Mouse (Mus musculus): ENCODE results near the gene Ffar2. TPM values are rescaled to one million over a fixed set of nuclear protein-coding genes. Genes with fewer than 3 reads are reported as not detected.

Ffar2 gene
- polyA plus RNA-seq, 1 experiment from 2014 or later, result not detected

DNA sequence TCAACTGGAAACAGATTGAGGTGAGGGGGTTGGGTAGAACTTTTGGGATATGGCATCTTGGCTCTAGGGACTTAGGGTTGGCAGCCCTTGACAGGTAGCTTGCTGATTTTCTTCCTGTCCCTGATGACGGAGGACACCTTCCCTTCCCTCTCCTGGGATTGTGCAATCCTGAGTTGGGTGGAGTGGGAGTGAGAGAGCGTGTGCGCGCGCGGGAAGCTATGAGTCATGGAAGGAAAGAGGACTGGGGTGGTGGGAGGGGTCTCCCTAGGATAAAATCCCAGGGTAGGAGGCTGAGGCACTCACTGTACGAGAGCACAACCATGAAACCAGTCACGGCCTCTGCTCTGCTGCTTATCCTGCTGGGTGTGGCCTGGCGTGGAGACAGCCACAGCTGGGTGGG, 47.5 kb downstream of the Ffar2 start:
- H3K9ac ChIP-seq, result no peak overlapping the region
- no peaks in the 10 kb centered on the region for H3K4me1 ChIP-seq (replicated peaks)
- H3K36me3 ChIP-seq, result no peaks in the 10 kb centered on the region
- ATAC-seq (ENCODE audit: insufficient number of reproducible peaks, low FRiP score), result no peak
- WGBS, result 75% methylated on average over 9 of the region's 9 CpGs
- no peak overlapping the region for H3K4me3 ChIP-seq
- peaks cover 15% of the 10 kb centered on the region for H3K9me3 ChIP-seq (replicated peaks)
- H3K27me3 ChIP-seq (replicated peaks), result no peaks in the 10 kb centered on the region
- H3K27ac ChIP-seq (ENCODE audit: poor library complexity, severe bottlenecking), result no peak overlapping the region
- no peak overlapping the region for H3K4me2 ChIP-seq

DNA sequence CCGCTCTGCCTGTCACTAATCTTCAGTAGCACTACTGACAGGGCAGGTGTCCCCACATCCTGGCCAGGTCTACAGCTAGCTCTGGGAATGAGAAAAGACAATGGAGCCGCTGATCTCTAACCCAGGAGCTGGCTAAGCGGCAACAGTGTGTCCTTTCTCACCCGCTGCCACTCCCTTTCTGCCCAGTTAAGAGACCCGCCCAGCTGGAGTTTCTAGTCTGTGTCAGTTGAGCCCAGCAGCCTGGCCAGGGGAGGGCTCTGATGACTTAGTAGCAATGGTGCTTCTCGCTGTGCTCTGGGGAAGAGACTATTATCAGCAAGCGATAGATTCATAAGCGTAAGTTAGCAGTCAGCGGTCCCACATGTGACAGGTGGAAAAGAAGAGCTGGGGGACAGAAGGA, 54.3 kb downstream of the Ffar2 start:
- ATAC-seq (ENCODE audit: insufficient number of reproducible peaks, low FRiP score), result no peak
- Histone ChIP-seq H3K9me3 (replicated peaks) (peaks cover 16% of the 10 kb centered on the region), H3K27me3 (replicated peaks) (peaks cover 21% of the 10 kb centered on the region), H3K36me3 (no peaks in the 10 kb centered on the region), H3K4me1 (replicated peaks) (peaks cover 6% of the 10 kb centered on the region; the same call in 1 of the 2 replicates), H3K4me3 (no peak overlapping the region), H3K27ac (ENCODE audit: poor library complexity, severe bottlenecking) (no peak overlapping the region), H3K9ac (no peak overlapping the region), H3K4me2 (no peak overlapping the region)
- 21% methylated on average over 9 of the region's 9 CpGs for WGBS

Other genes starting within 250 kb of the Ffar2 start
- 4.9 and 5.1 TPM in 2 replicates for gene Kmt2b, start 235.0 kb downstream of the Ffar2 start, polyA plus RNA-seq (2016; fragmentation: Nextera tagmentation; extraction: Ambion mirVana)
- 0.09 and 0.44 TPM in 2 replicates for gene Zbtb32, start 224.9 kb downstream of the Ffar2 start, polyA plus RNA-seq (2016; fragmentation: Nextera tagmentation; extraction: Ambion mirVana)
- 0.44 and 2.5 TPM in 2 replicates for gene Upk1a, start 210.9 kb downstream of the Ffar2 start, polyA plus RNA-seq (2016; fragmentation: Nextera tagmentation; extraction: Ambion mirVana)
- 1,789 and 1,831 TPM in 2 replicates for gene Cox6b1, start 197.6 kb downstream of the Ffar2 start, polyA plus RNA-seq (2016; fragmentation: Nextera tagmentation; extraction: Ambion mirVana)
- gene Etv2, start 187.9 kb downstream of the Ffar2 start, polyA plus RNA-seq (2016; fragmentation: Nextera tagmentation; extraction: Ambion mirVana), result 1.1 and 1.4 TPM in 2 replicates
- gene Rbm42, start 173.5 kb downstream of the Ffar2 start, polyA plus RNA-seq (2016; fragmentation: Nextera tagmentation; extraction: Ambion mirVana), result 96.5 and 103 TPM in 2 replicates
- gene Haus5, start 158.8 kb downstream of the Ffar2 start, polyA plus RNA-seq (2016; fragmentation: Nextera tagmentation; extraction: Ambion mirVana), result 35.4 and 36.3 TPM in 2 replicates
- gene Pmis2, start 152.2 kb downstream of the Ffar2 start, polyA plus RNA-seq (2016; fragmentation: Nextera tagmentation; extraction: Ambion mirVana), result not detected in 2 replicates
- gene 2200002J24Rik, start 124.8 kb downstream of the Ffar2 start, polyA plus RNA-seq (2016; fragmentation: Nextera tagmentation; extraction: Ambion mirVana), result 1.2 and 1.5 TPM in 2 replicates
- 0.78 and 0.98 TPM in 2 replicates for gene Atp4a, start 111.6 kb downstream of the Ffar2 start, polyA plus RNA-seq (2016; fragmentation: Nextera tagmentation; extraction: Ambion mirVana)
- gene Tmem147, start 94.2 kb downstream of the Ffar2 start, polyA plus RNA-seq (2016; fragmentation: Nextera tagmentation; extraction: Ambion mirVana), result 158 and 165 TPM in 2 replicates
- gene Gapdhs, start 80.1 kb downstream of the Ffar2 start, polyA plus RNA-seq (2016; fragmentation: Nextera tagmentation; extraction: Ambion mirVana), result not detected in 2 replicates
- gene Sbsn, start 72.3 kb downstream of the Ffar2 start, polyA plus RNA-seq (2016; fragmentation: Nextera tagmentation; extraction: Ambion mirVana), result 0.58 and 0.72 TPM in 2 replicates
- 1.1 TPM in 2 replicates for gene Dmkn, start 60.0 kb downstream of the Ffar2 start, polyA plus RNA-seq (2016; fragmentation: Nextera tagmentation; extraction: Ambion mirVana)
- gene Krtdap, start 35.9 kb downstream of the Ffar2 start, polyA plus RNA-seq (2016; fragmentation: Nextera tagmentation; extraction: Ambion mirVana), result not detected in 2 replicates
- not detected in 2 replicates for gene Ffar3, start 32.4 kb upstream of the Ffar2 start, polyA plus RNA-seq (2016; fragmentation: Nextera tagmentation; extraction: Ambion mirVana)
- not detected in 2 replicates for gene Ffar1, start 37.8 kb upstream of the Ffar2 start, polyA plus RNA-seq (2016; fragmentation: Nextera tagmentation; extraction: Ambion mirVana)
- not detected in 2 replicates for gene Cd22, start 56.6 kb upstream of the Ffar2 start, polyA plus RNA-seq (2016; fragmentation: Nextera tagmentation; extraction: Ambion mirVana)
- gene Mag, start 91.1 kb upstream of the Ffar2 start, polyA plus RNA-seq (2016; fragmentation: Nextera tagmentation; extraction: Ambion mirVana), result 0.18 TPM in 1 of 2 replicates, not detected in the other
- gene Hamp2, start 100.9 kb upstream of the Ffar2 start, polyA plus RNA-seq (2016; fragmentation: Nextera tagmentation; extraction: Ambion mirVana), result not detected in 2 replicates
- not detected in 2 replicates for gene Hamp, start 120.3 kb upstream of the Ffar2 start, polyA plus RNA-seq (2016; fragmentation: Nextera tagmentation; extraction: Ambion mirVana)
- 18.4 and 22.5 TPM in 2 replicates for gene Usf2, start 133.0 kb upstream of the Ffar2 start, polyA plus RNA-seq (2016; fragmentation: Nextera tagmentation; extraction: Ambion mirVana)
- gene Lsr, start 149.7 kb upstream of the Ffar2 start, polyA plus RNA-seq (2016; fragmentation: Nextera tagmentation; extraction: Ambion mirVana), result 13.1 and 13.8 TPM in 2 replicates
- 0.53 and 0.60 TPM in 2 replicates for gene Fam187b, start 150.0 kb upstream of the Ffar2 start, polyA plus RNA-seq (2016; fragmentation: Nextera tagmentation; extraction: Ambion mirVana)
- gene Fxyd5, start 218.7 kb upstream of the Ffar2 start, polyA plus RNA-seq (2016; fragmentation: Nextera tagmentation; extraction: Ambion mirVana), result 34.8 and 37.3 TPM in 2 replicates
- gene Fxyd7, start 227.7 kb upstream of the Ffar2 start, polyA plus RNA-seq (2016; fragmentation: Nextera tagmentation; extraction: Ambion mirVana), result 1.4 and 1.7 TPM in 2 replicates
- 927 and 934 TPM in 2 replicates for gene Fxyd1, start 233.4 kb upstream of the Ffar2 start, polyA plus RNA-seq (2016; fragmentation: Nextera tagmentation; extraction: Ambion mirVana)
- 0.14 TPM in 1 of 2 replicates, not detected in the other for gene Lgi4, start 235.6 kb upstream of the Ffar2 start, polyA plus RNA-seq (2016; fragmentation: Nextera tagmentation; extraction: Ambion mirVana)